Mouse (Mus musculus) G1E (cell line): Measurements from ENCODE around the gene Car15.
A peak's percentile ranks its signal among the peaks of the same experiment; 100 is the strongest.

Source experiments
- CTCF ChIP-seq: IDR thresholded peaks from 2 replicates; pipeline ENCODE4 v1.5.1; 2012; ENCODE audit warnings: low read depth, low read length, inconsistent platforms, mixed read lengths
- GATA1 ChIP-seq: IDR thresholded peaks from 2 replicates; pipeline ENCODE4 v1.6.1; 2012; ENCODE audit warnings: borderline replicate concordance, low read length, inconsistent platforms, mixed read lengths
- GATA2 ChIP-seq: IDR thresholded peaks from 2 replicates; pipeline ENCODE4 v1.6.1; 2012; ENCODE audit warnings: low read depth, low read length, inconsistent platforms, borderline replicate concordance
- TAL1 ChIP-seq: conservative IDR thresholded peaks from 2 replicates; pipeline ENCODE4 v1.6.1; 2012; ENCODE audit warnings: low read depth, low read length, inconsistent platforms, mixed read lengths

GRCm38 (mm10) chr16:17812120-17812519 lies 26.0 kb downstream of the Car15 start:
- TF ChIP-seq GATA2 (no peak), CTCF (peak; percentile 40; the same call in 1 of the 2 replicates), GATA1 (no peak), TAL1 (no peak)
